Mouse (Mus musculus) left cerebral cortex, adult 2 months (tissue): ENCODE results near the gene Gas7. TPM values are rescaled to one million over a fixed set of nuclear protein-coding genes. Genes with fewer than 3 reads are reported as not detected.

Experiments
- DNase-seq, 2 experiments: peaks; one replicate each; pipeline ENCODE4 v3.0.0; 2021 to 2022; ENCODE audit warnings: low spot score in 2 of 2, mixed read lengths in 1 of 2; ENCODE audit errors: extremely low spot score in 1 of 2
- H3K27ac ChIP-seq: fragments of 200-600 bp; 2 replicates; pipeline ENCODE4 v1.8.1; 2022
- H3K4me3 ChIP-seq: fragments of 200-600 bp; 2 replicates; pipeline ENCODE4 v1.8.1; 2022
- CTCF ChIP-seq: fragments of 200-600 bp; IDR thresholded peaks from 2 replicates; pipeline ENCODE4 v1.8.1; 2022; ENCODE audit warnings: antibody characterized with exemption, mild to moderate bottlenecking, moderate library complexity
- intact Hi-C: fragments of 180-260 bp; cut with DNase I; formaldehyde crosslinking; loops from one replicate; pipeline ENCODE4 v1.15.1; 2025
- total RNA-seq, 2 experiments: library from RNA; stranded (reverse); gene quantifications; 2 replicates each; pipeline ENCODE4 v1.2.3; 2021

The Gas7 gene
- total RNA-seq, 2 experiments from 2014 or later = 539 to 559 TPM

- DNase-seq = no peak
- peak overlapping the region; percentile 86 for H3K27ac ChIP-seq
- H3K4me3 ChIP-seq = no peak overlapping the region
- TF ChIP-seq CTCF = no peak
- intact Hi-C loops = loop anchor here (5.0 kb wide), 1 partner anchor 128 kb away; no protein-coding TSS in a partner anchor
Observed at GRCm38 (mm10) chr11:67604481-67604880, 149.2 kb downstream of the Gas7 start.

GRCm38 (mm10) chr11:67608114-67608683 lies 153.0 kb downstream of the Gas7 start:
- TF ChIP-seq CTCF = no peak
- H3K27ac ChIP-seq = 0 out of 2 replicates have a peak overlapping the region, but pooled peaks have one; percentile 40
- H3K4me3 ChIP-seq = no peak overlapping the region
- no peak for DNase-seq
- intact Hi-C loops = no loop called here

GRCm38 (mm10) chr11:67612158-67612839 lies 157.1 kb downstream of the Gas7 start:
- Histone ChIP-seq H3K4me3 (no peak overlapping the region), H3K27ac (peak overlapping the region; percentile 51)
- DNase-seq = no peak
- intact Hi-C loops = no loop called here
- TF ChIP-seq CTCF = no peak

- no peak for TF ChIP-seq CTCF
- DNase-seq = peak in 1 of 2 experiments; percentile 45
- Histone ChIP-seq H3K4me3 (no peak overlapping the region), H3K27ac (peak overlapping the region; percentile 85)
- intact Hi-C loops = loop anchor here (2.0 kb wide), 1 partner anchor 16 kb away; no protein-coding TSS in a partner anchor
Observed at GRCm38 (mm10) chr11:67616557-67617239, 161.5 kb downstream of the Gas7 start.

DNA sequence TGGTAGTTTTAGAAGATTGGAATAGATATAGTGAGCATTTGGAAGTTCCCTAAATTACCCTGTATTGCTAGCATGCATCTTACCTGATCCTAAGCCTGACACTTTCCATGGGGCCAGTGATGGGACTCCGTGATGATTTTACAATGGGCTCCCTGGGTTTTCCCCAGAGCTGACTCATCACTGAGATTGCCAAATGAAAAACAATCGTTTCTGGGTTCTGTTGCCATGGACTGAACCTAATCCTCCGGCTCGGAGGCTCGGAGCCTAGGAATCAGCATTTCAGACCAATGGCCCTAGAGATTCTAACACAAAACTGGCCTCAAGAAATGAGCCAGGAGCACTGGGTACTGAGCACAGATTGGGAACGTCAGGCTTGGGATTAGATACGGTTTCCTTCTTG lies 167.1 kb downstream of the Gas7 start:
- H3K27ac ChIP-seq = no peak overlapping the region

GRCm38 (mm10) chr11:67627179-67627578 lies 171.9 kb downstream of the Gas7 start:
- Histone ChIP-seq H3K27ac (no peak overlapping the region), H3K4me3 (no peak overlapping the region)
- TF ChIP-seq CTCF = no peak
- intact Hi-C loops = no loop called here
- DNase-seq = no peak

More for the DNA sequence above, 167.1 kb downstream of the Gas7 start:
- no peak for TF ChIP-seq CTCF
- no peak for DNase-seq
- no peak overlapping the region for H3K4me3 ChIP-seq
- intact Hi-C loops = no loop called here

DNA sequence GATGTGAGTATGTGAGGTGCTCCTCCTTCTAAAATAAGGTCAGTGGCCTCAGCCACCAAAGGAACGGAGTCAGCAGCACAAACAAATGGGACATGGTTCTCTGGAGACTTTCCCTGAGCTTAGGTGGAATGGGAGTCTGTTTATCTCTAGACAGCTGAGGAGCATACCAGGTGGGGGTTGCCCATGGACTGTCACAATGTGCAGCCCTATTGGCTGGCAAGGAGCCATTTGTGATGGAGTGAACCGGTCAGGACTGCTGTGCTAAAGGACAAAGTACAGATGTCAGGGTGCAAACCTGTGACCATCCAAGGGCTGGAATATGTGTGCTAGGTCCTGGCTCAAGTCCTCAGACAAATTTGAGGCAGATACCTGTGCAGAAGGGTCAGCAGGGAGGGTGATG lies 173.3 kb downstream of the Gas7 start:
- no peak overlapping the region for H3K4me3 ChIP-seq
- no peak for TF ChIP-seq CTCF
- no peak for DNase-seq
- intact Hi-C loops = no loop called here
- no peak overlapping the region for H3K27ac ChIP-seq

DNA sequence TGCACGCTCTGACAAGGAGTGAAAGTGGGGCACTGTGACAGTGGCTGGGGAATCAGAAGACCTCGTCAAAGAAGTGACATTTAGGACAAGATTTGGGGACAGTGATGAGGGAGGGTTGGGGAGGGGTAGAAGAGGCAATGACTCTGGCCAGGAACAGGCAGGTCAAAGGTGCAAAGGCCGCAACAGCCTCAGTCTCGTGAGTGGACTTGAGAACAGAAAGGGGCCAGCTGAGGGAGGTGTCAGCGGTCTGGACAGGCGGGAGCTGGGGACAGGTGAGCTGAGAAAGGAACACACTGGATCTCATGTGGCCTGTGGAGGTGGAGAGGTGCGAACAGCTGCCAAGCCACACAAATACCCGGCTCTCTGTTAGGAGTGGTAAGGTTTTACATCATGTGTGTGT lies 177.7 kb downstream of the Gas7 start:
- no peak for TF ChIP-seq CTCF
- H3K27ac ChIP-seq = no peak overlapping the region
- intact Hi-C loops = no loop called here
- DNase-seq = no peak
- no peak overlapping the region for H3K4me3 ChIP-seq

DNA sequence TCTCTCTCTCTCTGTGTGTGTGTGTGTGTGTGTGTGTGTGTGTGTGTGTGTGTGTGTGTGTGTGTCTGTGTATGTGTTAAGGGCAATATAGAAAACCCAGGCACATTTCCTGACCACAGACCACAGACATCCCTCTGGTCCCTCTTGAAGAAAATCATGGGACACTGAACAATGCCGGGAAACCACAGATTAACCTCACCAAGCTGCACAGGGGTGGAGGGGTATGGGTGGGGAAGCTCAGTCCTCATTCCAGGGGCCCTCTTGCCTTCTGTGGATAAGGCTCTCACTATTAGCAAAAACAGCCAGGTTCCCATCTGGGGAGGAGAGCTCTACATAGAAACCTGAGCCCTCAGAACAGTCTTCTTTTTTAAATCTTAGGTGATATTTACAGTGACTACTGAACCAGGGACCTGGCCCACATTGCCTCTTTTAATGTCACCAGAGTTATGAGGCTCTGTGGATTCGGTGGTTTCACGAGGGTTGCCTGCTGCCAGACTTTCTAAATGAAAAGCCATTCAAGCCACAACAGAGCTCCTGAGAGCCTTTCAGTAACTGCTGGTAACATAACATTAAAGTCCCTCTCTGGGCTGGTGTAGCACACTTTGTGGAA lies 178.5 kb downstream of the Gas7 start:
- H3K4me3 ChIP-seq = no peak overlapping the region
- no peak for TF ChIP-seq CTCF
- intact Hi-C loops = no loop called here
- H3K27ac ChIP-seq = no peak overlapping the region
- no peak for DNase-seq

- TF ChIP-seq CTCF = no peak
- DNase-seq = no peak
- Histone ChIP-seq H3K4me3 (no peak overlapping the region), H3K27ac (peak overlapping the region; percentile 48; the same call in 1 of the 2 replicates)
- intact Hi-C loops = no loop called here
Observed at GRCm38 (mm10) chr11:67636201-67636600, 181.0 kb downstream of the Gas7 start.

GRCm38 (mm10) chr11:67636905-67637586 lies 181.8 kb downstream of the Gas7 start:
- H3K27ac ChIP-seq = peak overlapping the region; percentile 48; the same call in 1 of the 2 replicates
- H3K4me3 ChIP-seq = no peak overlapping the region
- intact Hi-C loops = no loop called here
- TF ChIP-seq CTCF = no peak
- DNase-seq = no peak
